Mouse (Mus musculus) mesoderm, embryonic 11.5 days (tissue): ENCODE measurements around the gene Sult2b1.

ENCODE experiments used
- DNase-seq: peaks from one replicate; pipeline ENCODE4 v3.0.0-alpha.2; 2012; ENCODE audit warnings: low read depth, low spot score

The Sult2b1 gene

GRCm38 (mm10) chr7:45711316-45712021, 73.0 kb downstream of the Sult2b1 start:
- no peak for DNase-seq

DNA sequence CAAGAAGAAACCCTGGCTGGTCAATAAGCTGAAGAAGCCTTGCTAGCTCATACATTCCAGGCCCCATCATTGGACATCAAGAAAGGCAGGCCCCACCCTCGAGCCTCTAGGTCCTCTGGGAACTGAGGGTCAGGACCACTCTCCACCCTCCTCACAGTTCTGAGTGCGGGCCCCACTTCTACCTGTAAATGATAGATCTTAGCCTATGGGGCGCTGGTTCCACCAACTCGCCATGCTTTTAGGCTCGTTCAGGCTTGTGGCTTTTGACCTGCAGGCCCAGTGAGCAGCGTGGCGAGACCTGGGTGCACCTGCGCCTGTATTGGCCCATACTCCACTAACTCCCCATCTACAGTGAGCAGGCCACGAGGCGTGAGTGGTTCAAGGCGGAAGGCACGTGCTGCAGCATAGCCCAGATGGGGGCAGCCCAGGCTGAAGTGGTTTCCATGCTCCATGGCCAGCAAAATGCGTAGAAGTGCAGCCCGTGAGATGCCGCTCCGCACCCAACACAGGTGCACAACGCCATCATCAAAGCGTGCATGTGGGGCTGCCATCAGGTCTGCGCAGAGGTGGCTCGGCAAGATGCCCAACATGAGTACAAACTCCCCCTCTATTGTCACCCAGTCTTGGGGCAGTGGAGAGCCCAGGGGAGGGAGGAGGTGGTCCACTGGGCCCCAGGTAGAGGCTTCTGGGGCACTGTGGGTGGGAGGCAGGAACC, 73.8 kb downstream of the Sult2b1 start:
- no peak for DNase-seq

DNA sequence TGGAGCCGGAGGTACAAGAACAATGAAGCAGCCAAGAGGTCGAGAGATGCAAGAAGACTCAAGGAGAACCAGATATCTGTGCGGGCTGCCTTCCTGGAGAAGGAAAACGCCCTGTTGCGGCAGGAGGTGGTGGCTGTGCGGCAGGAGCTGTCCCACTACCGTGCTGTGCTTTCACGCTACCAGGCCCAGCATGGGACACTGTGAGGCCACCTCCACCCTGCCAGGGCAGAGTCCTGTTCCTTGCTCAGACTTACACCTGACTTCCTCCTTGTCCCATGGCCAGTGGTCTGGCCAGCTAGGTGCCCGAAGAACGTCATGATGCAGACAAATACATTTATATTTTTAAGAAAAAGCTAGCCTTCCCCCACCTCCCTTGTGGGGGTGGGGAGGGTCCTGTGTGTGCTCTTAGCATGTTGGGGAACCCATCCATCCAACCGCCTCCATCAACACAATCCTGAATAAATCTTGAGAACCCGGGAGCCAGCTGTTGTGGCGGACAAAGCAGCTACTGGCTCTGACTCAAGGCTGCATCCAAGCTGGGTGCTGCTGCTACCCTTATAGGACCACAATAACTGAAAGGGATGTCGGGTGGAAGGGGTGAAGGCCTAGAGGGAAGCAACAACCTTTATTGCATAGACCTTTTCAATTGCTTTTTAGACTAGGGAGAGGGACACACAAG, 74.7 kb downstream of the Sult2b1 start:
- no peak for DNase-seq

DNA sequence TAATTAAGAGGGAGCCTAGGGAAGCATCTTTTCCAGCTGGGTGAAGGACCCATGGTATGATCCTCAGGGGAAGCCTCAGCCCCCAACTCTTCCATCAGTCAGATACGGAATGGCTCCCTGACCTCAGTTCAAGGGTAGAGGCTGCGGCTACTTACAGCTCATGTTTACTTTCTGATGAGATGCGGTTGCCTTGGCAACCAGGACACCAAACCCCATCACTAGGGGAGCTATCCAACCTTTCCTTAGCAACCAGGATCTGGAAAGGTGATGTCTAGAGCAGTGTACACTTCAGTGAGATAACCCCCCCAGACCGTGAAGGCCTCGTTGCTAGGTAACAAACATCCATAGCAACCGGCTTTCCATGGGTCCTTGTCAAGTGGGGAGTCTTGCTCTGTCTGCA, 75.4 kb downstream of the Sult2b1 start:
- DNase-seq, result peak; percentile 80

GRCm38 (mm10) chr7:45708221-45708761, 76.2 kb downstream of the Sult2b1 start:
- DNase-seq, result no peak

- peak; percentile 94 for DNase-seq
Observed at GRCm38 (mm10) chr7:45707375-45707967, 77.0 kb downstream of the Sult2b1 start.

GRCm38 (mm10) chr7:45706721-45707241, 77.7 kb downstream of the Sult2b1 start:
- peak; percentile 75 for DNase-seq

DNA sequence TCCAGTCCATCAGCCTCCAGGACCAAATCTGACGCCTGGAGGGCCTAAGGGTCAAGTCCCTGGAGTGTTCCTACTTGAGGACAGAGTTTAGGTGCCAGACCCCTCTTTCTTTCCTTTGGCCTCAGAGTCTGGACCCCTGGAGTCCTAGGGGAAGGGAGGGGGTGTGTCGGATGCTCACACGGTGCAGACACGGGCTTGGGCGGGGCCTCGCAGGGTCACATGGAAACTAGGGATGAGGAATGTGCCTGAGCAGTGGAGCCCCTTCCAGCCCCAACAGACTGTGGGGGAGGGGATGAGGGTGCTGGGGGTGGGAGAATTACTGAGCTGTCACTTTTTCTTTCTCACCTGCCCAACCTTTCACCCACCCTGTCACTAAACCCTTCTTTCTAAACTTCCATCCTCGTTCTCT, 78.6 kb downstream of the Sult2b1 start:
- DNase-seq, result peak; percentile 63

DNA sequence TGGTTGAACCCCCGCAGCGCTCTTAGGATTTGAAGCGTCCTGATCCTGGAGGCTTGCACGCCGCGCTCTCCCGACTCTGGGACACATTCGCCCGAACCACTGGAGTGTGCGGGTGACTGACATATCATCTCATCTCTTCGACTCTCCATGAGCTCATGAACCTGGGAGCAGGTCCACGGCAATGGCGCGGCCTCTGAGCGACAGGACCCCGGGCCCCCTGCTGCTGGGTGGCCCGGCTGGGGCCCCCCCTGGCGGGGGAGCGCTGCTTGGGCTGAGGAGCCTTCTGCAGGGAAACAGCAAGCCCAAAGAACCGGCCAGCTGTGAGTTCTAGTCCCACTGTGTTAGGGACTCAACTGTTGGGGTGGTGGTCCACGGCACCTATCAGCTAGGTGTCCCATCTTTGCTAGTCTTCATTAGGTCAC, 79.0 kb downstream of the Sult2b1 start:
- peak; percentile 41 for DNase-seq

- DNase-seq, result peak; percentile 99
Observed at GRCm38 (mm10) chr7:45704730-45705442, 79.6 kb downstream of the Sult2b1 start, which contains the start of gene Dbp. TSS of gene Dbp (plus strand) at chr7:45705088.

- peak; percentile 87 for DNase-seq
Observed at GRCm38 (mm10) chr7:45704046-45704559, 80.4 kb downstream of the Sult2b1 start.

DNA sequence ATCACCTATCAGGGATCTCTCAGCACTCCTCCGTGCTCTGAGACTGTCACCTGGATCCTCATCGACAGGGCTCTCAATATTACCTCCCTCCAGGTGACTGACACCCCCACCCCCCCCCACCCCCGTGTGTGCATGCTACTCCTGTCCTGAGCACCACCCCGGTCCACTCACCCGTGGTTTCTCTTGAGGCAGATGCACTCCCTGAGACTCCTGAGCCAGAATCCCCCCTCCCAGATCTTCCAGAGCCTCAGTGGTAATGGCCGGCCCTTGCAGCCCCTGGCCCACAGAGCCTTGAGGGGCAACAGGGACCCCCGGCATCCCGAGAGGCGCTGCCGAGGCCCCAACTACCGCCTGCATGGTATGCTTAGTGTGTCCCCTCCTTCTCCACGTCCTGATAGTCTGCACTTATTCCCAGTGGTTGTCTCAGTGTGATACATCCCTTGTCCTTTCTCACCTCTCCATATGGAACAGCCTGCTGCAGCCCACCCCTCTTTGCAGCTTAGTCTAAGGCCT, 80.9 kb downstream of the Sult2b1 start:
- DNase-seq, result no peak

GRCm38 (mm10) chr7:45702809-45703520, 81.5 kb downstream of the Sult2b1 start:
- DNase-seq, result no peak

GRCm38 (mm10) chr7:45702316-45702715, 82.2 kb downstream of the Sult2b1 start:
- DNase-seq, result no peak

- DNase-seq, result no peak
Observed at GRCm38 (mm10) chr7:45701607-45702006, 82.9 kb downstream of the Sult2b1 start.

- no peak for DNase-seq
Observed at GRCm38 (mm10) chr7:45701072-45701471, 83.4 kb downstream of the Sult2b1 start.

GRCm38 (mm10) chr7:45700301-45701015, 84.0 kb downstream of the Sult2b1 start:
- DNase-seq, result peak; percentile 82

DNA sequence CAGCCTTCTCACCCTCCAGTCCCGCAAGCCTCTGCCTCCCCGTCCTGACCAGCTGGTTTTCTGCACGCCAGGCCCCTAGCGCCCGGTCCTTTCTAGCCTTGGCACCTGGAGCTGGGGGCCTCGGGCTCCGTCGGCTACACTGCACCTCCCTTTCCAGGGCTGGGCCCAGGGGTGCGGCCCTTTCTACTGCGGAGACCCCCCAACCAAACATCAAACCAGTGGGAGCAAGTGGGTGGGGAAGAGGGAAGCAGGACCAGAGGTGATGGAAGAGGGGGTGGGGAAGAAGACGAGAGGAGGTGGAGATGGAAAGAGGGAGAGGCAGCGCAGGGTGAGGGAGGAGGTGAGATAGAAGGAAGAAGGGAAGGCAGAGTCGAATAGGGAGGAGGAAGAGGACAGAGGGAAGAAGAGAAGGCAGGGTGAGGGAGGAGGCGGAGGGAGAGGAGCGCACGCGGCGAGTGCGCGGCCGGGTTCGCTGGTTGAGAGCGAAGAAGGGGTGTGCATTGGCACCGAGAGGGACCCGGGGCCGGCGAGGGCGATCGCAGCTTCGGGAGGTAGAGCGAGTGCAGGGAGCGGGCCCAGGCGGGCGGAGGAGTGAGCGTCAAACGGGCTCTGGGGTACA, 84.8 kb downstream of the Sult2b1 start, which contains the start of gene Car11:
Gene Car11 (plus strand): TSS at position 321 of the 619 bp plus-strand sequence.
- DNase-seq, result no peak

GRCm38 (mm10) chr7:45697894-45698293, 86.6 kb downstream of the Sult2b1 start:
- DNase-seq, result no peak
